Mouse (Mus musculus) mature B cell (primary cell): ENCODE data around the gene Dock2.

Source experiments
- in situ Hi-C: fragments of 300-500 bp; cut with MboI; formaldehyde crosslinking; loops from 2 replicates; pipeline ENCODE4 v1.14.3; 2019

Dock2 gene

GRCm38 (mm10) chr11:34427212-34427611 lies 356.5 kb downstream of the Dock2 start:
- in situ Hi-C loops = no loop called here

GRCm38 (mm10) chr11:34424546-34424945 lies 359.1 kb downstream of the Dock2 start:
- in situ Hi-C loops = no loop called here

DNA sequence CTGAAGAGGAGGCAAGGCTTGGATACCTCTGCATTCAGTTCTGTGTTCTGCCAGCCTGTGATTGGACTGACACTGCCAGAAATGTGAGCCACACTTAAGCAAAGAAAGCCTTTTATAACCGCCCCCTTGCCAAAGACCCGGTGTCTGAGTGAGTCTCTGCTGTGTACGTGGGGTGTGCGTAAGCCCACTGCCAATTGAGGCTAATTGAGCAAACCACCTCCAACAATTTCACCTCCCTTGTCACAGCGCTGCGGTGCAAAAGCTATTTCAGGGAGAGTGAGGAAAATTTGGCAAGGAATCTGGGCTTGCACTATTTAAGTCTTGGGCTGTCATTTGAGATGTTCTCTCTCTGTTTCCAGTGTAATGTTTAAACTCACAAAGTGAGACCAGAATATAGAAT lies 362.6 kb downstream of the Dock2 start:
- in situ Hi-C loops = no loop called here

DNA sequence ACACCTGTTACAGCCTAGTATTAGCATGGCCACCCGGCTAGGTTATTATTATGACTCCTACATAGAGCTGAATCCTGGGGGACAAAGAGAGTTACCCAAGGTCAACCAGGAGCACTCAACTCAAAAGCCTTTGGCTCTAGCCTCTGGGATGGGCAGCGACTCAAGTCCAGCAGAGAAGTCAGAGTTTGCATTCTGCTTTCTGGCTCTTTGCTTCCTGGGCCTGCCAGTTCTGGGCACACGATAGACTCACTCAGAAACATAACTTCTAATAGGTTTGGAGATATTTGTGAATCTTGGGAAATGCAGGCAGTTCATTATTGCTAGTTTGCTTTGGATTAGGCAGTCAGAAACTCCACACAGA lies 367.1 kb downstream of the Dock2 start:
- in situ Hi-C loops = no loop called here

DNA sequence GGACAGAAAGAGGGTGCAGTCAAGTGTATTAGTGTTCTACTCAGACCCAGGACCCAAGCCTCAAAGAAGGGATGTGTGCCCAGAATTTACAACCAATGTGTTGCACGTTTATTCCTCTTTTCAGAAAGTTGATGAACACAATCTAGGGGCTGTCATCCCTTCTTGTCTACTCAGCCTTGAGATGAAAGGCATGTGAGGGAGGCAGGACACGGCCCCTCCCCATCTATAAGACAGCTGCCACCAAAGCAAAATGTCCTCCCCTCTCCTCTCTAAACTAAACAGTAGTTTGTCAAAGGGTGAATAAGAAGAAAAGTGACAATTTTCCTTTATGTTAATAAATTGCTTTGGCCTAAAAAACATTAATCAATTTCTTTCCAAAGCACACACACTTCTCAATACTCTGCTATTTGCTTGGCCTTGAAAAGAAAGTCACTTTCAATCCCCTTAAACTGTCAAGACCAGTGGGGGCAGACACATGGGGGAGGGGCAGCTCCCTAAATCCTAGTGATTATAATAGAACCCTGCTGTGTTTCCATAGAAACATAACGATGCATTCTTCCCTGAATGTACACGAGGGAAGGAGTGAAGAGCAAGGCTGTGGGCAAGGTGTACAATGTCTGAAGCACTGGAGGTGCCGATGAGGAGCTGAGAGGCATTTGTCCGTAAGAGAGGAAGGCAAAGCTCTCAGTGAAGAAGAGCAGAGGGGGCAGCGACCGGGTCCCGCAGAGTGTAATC lies 367.6 kb downstream of the Dock2 start:
- in situ Hi-C loops = no loop called here

- in situ Hi-C loops = no loop called here
Measured at GRCm38 (mm10) chr11:34406850-34407249, 376.8 kb downstream of the Dock2 start.

DNA sequence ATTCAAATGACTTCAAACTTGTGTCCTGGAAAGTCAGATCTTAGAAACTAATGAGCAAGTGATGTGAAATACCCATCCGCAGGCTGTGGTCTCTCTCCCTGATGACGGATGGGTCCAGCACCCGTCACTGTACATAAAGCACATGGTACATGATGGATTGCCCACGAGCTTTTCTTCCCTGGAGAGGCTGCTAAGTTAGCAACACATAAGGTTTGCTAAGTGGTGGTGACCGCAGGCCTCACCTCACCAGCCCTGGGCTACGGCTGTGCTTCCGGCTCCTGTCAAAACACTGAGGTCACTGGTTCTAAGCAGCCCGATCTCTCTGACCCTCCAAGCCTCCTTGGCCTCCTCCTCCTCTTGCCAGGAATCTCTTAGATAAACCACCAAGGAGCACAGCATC lies 377.4 kb downstream of the Dock2 start:
- in situ Hi-C loops = no loop called here

DNA sequence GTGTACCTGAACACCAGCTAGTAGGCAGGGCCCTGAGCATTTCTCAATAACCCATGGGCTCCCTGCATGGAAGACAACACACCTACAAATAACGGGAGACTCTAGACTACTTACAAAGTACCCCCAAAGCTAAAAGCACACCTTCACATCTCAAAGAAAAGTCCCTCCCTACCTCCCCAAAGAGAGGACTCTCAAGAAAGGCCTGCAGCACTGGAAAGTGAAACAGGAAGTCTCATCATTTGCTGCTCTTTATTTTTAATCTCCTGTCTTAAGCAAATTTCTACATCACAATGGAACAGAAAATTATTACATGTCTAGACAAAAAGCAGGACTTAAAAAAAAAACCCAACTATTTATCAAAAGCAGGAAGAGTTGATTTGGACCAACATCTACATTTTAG lies 378.4 kb downstream of the Dock2 start:
- in situ Hi-C loops = no loop called here

DNA sequence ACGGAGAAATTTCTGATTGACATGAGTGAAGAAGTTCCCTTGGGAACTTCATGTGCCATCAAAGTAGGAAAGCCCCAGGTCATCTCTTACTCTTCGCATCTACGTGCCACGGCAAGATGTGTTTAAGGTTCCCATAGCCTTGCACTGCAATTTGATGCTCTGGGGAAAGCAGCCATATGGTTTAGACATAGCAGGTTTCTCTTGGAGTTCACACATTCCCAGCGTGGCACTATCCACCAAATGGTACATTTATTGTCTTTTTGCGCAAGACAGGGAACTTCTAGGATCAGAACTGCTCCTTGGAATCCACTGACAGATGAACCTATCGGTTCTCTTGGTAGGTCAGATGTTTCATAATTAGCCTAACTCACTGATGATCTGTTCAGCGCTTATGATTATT lies 382.3 kb downstream of the Dock2 start:
- in situ Hi-C loops = no loop called here

DNA sequence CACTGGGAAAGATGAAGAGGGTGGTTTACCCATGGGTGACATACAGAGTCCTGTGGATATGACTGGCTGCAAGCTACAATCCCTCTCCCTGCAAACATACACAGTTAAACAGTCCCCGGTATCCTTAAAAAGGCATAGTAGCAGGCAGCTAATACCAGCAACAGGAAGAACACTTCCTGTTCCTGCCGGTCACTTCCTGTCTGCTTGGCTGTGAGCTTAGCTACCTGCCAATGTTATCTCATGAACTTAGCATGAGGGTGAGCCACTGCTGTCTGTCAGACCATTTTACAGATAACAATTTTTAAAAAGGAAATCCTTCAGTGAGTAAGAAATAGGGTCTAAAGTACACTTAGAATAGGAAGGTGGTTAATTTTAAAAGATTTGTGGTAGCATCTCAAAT lies 385.1 kb downstream of the Dock2 start:
- in situ Hi-C loops = no loop called here

DNA sequence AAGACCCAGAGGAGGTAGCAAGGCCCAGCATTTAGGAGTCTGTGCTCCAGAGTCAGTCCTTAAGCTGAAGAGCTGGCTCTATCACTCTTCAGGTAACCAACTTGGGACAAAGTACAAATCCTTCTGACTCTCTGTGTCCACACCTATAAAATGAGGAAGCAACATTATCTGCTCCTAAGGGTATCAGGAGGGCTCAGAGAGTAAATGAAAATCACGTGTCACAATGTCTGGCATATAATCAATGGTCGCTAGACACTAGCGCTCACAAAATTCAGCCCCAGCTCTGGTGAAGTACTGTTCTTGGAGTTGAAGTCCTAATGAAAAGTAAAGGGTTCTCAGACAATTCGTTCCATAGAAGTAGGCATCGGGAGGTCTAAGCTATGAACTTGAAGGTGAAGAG lies 386.0 kb downstream of the Dock2 start:
- in situ Hi-C loops = no loop called here

GRCm38 (mm10) chr11:34395802-34396201 lies 387.9 kb downstream of the Dock2 start:
- in situ Hi-C loops = no loop called here

DNA sequence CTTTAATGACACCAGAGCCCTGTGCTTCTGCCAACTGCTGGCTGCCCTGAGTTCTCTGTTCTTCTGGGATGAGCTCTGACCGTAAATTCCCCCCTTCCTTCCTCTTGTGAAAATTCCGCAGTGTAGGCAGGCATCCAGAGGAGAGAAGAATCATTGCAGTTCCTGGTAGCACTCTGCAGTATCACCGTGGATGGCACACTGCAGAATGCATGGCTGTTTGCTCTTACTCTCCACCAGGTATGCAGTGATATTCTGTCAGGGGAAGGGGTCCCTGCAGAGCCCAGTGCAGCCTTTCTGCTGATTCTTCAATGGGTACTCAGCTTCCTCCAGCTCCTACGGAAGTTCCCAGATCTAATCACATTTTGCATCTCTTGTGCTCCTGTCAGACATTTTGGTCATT lies 391.6 kb downstream of the Dock2 start:
- in situ Hi-C loops = no loop called here

GRCm38 (mm10) chr11:34389261-34390116 lies 394.2 kb downstream of the Dock2 start:
- in situ Hi-C loops = no loop called here

DNA sequence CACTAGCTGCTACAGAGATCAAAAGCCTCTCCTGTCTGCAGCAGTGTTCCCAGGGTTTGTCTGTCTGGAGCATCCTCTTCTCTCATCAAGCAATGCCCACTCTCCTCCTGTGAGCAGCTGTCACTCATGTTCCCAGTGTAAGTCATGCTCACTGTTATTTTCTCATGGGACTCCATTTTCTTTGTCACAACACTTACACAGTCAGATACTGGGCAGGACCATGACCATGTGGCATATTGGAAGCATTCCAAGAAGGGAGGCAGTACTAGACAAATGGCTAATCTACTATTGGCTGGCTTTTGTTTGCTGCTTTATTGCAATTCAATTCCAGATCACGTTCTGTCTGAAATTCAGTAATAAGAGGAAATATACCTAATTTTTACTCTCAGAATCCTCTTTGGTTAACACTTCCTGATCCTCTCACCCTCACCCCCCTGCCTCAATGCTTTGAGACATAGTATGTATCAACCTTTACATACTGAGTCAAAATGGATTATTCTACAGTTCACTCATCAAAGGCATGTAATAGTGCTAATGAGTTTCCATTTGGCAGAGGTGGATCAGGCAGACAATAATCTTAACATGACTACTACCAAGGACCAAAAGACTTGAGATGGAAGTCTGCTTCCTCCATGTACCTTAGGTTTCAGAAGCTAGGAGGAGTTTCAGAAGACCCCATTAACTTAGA lies 398.5 kb downstream of the Dock2 start:
- in situ Hi-C loops = no loop called here

GRCm38 (mm10) chr11:34384178-34384577 lies 399.5 kb downstream of the Dock2 start:
- in situ Hi-C loops = no loop called here

DNA sequence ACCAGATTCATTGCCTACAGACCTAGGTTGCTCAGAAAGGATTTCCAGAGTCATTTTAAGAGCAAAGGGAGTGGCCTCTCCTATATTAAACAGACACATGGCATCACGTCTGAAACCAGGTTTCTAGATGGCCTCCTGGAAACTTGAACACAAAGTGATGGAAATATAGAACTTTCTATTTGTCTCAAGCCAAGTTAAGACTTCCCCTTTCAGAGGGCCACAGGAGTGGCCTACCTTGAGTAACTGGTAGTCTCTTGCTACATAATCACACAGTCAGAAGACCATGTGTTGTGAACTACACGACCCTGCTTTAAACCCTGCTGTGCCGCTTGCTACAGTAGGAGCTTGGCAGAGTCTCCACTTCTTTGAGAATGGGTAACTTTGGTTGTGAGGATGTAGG lies 400.2 kb downstream of the Dock2 start:
- in situ Hi-C loops = no loop called here

DNA sequence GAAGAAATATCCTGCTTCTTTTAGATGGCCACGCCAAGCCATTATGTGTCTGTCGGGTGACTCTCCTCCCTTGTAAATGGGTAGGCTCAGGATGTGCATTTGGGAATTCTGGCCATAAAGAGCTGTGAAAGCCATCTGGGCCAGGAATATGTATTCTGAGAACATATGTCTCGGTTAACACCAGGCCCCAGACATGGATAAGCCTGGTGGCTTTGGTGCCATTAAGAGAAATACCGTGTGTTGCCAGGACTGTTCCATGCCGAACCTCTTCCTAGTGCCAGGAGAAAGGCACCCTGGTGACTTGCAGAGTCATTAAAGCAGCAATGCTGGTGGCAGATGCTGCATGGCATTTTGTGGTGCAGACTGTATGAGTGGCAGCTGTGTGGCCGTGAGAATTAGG lies 406.0 kb downstream of the Dock2 start:
- in situ Hi-C loops = no loop called here

DNA sequence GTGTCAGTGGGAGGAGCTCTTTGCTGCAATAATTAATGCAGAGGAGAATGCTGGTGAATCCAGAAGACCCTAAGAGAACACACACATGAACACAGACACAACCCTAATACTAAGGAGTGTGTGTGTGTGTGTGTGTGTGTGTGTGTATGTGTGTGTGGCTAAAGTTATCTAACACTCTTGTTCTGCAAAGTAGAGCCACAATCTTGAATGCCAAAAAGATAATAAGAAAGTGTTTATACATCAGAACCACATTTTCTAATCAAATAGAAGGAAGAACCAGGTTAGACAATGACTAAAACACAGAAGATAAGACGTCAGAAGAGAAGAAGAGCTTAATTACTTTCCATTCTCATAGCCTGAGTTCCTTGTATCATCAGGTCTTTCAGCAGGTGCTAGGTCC lies 408.1 kb downstream of the Dock2 start:
- in situ Hi-C loops = no loop called here

GRCm38 (mm10) chr11:34372224-34372623 lies 411.5 kb downstream of the Dock2 start:
- in situ Hi-C loops = no loop called here

GRCm38 (mm10) chr11:34356109-34356508 lies 427.6 kb downstream of the Dock2 start:
- in situ Hi-C loops = no loop called here

DNA sequence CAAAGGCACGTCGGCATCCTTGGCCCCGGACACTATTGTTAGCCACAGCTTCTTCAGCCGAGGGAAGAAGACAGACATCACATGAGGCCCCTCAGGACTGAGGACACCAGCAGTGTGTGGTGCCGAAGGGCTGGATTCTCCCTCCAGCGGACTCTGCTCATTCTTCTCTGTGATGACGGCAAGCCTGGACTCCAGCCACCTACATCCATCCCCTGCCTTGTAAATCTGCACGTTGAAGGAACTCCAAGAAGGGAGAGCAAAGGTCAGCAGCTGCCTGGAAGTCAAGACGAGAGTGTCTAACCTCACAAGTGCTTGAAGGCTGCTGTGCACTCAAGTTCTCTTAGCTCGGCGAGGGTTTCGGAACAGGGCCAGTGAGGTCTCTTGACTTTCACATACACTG lies 428.3 kb downstream of the Dock2 start:
- in situ Hi-C loops = no loop called here
